Mouse (Mus musculus) ES-Bruce4 (cell line): Measurements from ENCODE around the gene Ltbp1.

ENCODE experiments used
- CTCF ChIP-seq: IDR thresholded peaks from one replicate; pipeline ENCODE4 v1.8.1; 2011; ENCODE audit warnings: low read depth, low read length
- EP300 ChIP-seq: IDR thresholded peaks from 2 replicates; pipeline ENCODE4 v1.6.1; 2011; ENCODE audit warnings: low read depth, low read length; ENCODE audit not compliant: insufficient read depth
- POLR2A ChIP-seq: IDR thresholded peaks from one replicate; pipeline ENCODE4 v1.8.1; 2011; ENCODE audit warnings: low read length; ENCODE audit not compliant: insufficient read depth

GRCm38 (mm10) chr17:75172685-75173205 is 167.4 kb downstream of the Ltbp1 start:
- no peak for TF ChIP-seq CTCF
- no peak for TF ChIP-seq POLR2A
- TF ChIP-seq EP300: no peak
